Mouse (Mus musculus) stomach, postnatal 0 days (tissue): ENCODE data around the gene A730061H03Rik. TPM values are rescaled to one million over a fixed set of nuclear protein-coding genes. Genes with fewer than 3 reads are reported as not detected.

Experiments used
- ATAC-seq: fragments of 200-750 bp; cut with Nextera tagmentation; 2 replicates; pipeline ENCODE4 v1.8.0; 2017; ENCODE audit not compliant: low FRiP score, low TSS enrichment
- DNase-seq: peaks from one replicate; pipeline ENCODE4 v3.0.0-alpha.2; 2016; ENCODE audit warnings: low spot score
- H3K27ac ChIP-seq: fragments of 300-500 bp; sonication (generic); replicated peaks from 2 replicates; pipeline ENCODE4 v1.5.1; 2014; ENCODE audit warnings: mild to moderate bottlenecking, control low read depth
- H3K27me3 ChIP-seq: fragments of 300-500 bp; sonication (generic); 2 replicates; pipeline ENCODE4 v1.6.1; 2014; ENCODE audit warnings: low read length; ENCODE audit not compliant: control insufficient read depth, insufficient read depth
- H3K36me3 ChIP-seq: fragments of 300-500 bp; sonication (generic); 2 replicates; pipeline ENCODE4 v1.6.1; 2014; ENCODE audit warnings: low read length, mixed read lengths; ENCODE audit not compliant: control insufficient read depth, insufficient read depth
- H3K4me1 ChIP-seq: fragments of 300-500 bp; sonication (generic); replicated peaks from 2 replicates; pipeline ENCODE4 v1.6.1; 2014; ENCODE audit warnings: antibody characterized with exemption; ENCODE audit not compliant: control insufficient read depth, insufficient read depth
- H3K4me2 ChIP-seq: fragments of 300-500 bp; sonication (generic); replicated peaks from 2 replicates; pipeline ENCODE4 v1.6.1; 2014; ENCODE audit warnings: low read depth, mild to moderate bottlenecking, control low read depth, moderate library complexity
- H3K4me3 ChIP-seq: fragments of 300-500 bp; sonication (generic); 2 replicates; pipeline ENCODE4 v1.5.1; 2014; ENCODE audit warnings: low read depth, low read length, control low read depth
- H3K9ac ChIP-seq: fragments of 300-500 bp; sonication (generic); 2 replicates; pipeline ENCODE4 v1.6.1; 2014; ENCODE audit warnings: mild to moderate bottlenecking, low read length, control low read depth, mixed read lengths
- H3K9me3 ChIP-seq: fragments of 300-500 bp; sonication (generic); 2 replicates; pipeline ENCODE4 v1.6.1; 2016; ENCODE audit warnings: low read length; ENCODE audit not compliant: control insufficient read depth
- CTCF ChIP-seq: IDR thresholded peaks from 2 replicates; pipeline ENCODE4 v1.5.1; 2016; ENCODE audit warnings: antibody characterized with exemption, low read depth, mild to moderate bottlenecking, moderate library complexity
- EP300 ChIP-seq: optimal IDR thresholded peaks from 2 replicates; pipeline ENCODE3; 2016; ENCODE audit warnings: antibody characterized with exemption
- whole genome bisulfite sequencing: fragments of 180-500 bp; shearing (Covaris S2); extraction: QIAGEN DNeasy Blood & Tissue Kit; methylation state at CpG from one replicate; pipeline ENCODE4 v1.1.7; 2014; 5-methylcytosine and 5-hydroxymethylcytosine counted together
- polyA plus RNA-seq: library from polyadenylated mRNA; unstranded; fragments of >200 nt; fragmentation: Nextera tagmentation; extraction: Ambion mirVana; gene quantifications from 2 replicates; pipeline ENCODE4 v1.2.1, GENCODE M21; 2015

Gene A730061H03Rik
- polyA plus RNA-seq, 1 experiment from 2014 or later: 0.93 TPM

DNA sequence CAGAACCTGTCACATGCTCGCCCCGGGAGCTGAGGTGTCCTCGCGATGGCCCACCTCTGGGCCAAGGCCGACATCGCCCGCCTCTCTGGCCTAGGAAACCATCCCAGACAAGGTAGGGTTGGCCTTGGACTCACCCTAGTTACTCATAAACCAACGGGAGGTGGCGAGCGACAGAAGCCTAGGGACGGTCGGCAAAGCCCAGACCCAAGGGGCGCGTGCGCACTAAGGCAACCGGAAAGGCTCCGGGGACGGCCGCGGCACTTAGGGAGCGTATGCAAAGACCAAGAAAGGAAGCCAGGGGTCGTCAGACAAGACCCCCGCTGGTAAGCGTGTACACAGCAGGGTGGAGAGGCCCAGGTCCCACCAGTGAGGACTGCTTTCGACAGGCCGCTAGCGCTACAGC lies 406 bp downstream of the A730061H03Rik start, which contains the start of gene Dcaf11:
Gene Dcaf11, plus strand, starts transcription at position 208 of the 403 bp plus-strand sequence.
- Histone ChIP-seq H3K4me2 (peak within 1 kb of the TSS; percentile 65), H3K36me3 (0 out of 2 replicates have a peak, but pooled peaks cover 6% of the 10 kb centered on the region), H3K4me1 (peaks cover 4% of the 10 kb centered on the region; the same call in 1 of the 2 replicates), H3K27ac (peak within 1 kb of the TSS; percentile 99), H3K9ac (peak within 1 kb of the TSS; percentile 82), H3K9me3 (no peaks in the 10 kb centered on the region), H3K4me3 (peak within 1 kb of the TSS; percentile 57), H3K27me3 (no peaks in the 10 kb centered on the region)
- no peak for TF ChIP-seq EP300
- TF ChIP-seq CTCF: peak; percentile 56
- DNase-seq (peak; percentile 94), ATAC-seq (peak; percentile 87)
- under 1% methylated on average over 27 of the region's 27 CpGs for WGBS

DNA sequence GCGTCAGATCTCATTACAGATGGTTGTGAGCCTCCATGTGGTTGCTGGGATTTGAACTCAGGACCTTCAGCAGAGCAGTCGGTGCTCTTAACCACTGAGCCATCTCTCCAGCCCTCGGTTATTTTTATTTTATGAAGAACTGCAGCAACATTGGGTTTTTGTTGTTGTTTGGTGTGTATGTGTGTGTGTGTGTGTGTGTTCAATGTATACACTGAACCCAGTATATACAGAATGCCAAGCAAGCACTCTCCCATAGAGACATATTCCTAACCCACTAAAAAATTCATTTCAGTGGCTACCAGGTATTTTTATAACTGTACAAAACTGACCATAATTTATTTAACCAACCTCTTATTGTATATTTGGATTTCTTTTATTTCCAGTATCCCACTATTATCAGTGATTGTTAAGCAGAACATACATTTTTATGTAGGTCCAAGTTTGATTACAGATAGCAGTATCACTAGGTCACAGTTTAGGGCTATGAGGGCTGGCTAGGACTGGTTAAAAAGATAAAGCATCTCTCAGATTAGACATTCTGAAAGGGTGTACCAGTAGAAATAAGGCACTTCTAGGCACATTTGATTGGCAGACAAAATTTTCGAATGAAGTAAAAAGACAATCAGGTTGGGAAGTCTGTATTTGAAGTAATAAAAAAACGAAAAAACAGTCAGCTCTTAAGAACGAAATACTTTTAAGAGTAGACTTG lies 1.3 kb downstream of the A730061H03Rik start:
- peak; percentile 22 for TF ChIP-seq CTCF
- TF ChIP-seq EP300: no peak
- 0 out of 2 replicates have a peak, but pooled peaks cover 4% of the 10 kb centered on the region for H3K36me3 ChIP-seq
- DNase-seq (no peak), ATAC-seq (no peak)
- no peak overlapping the region for H3K9ac ChIP-seq
- no peaks in the 10 kb centered on the region for H3K9me3 ChIP-seq
- 48% methylated on average over 6 of the region's 6 CpGs for WGBS
- H3K27me3 ChIP-seq: no peaks in the 10 kb centered on the region
- peak overlapping the region; percentile 57 for H3K4me3 ChIP-seq
- peak overlapping the region; percentile 52 for H3K4me2 ChIP-seq
- H3K27ac ChIP-seq: no peak overlapping the region; the same call in 1 of the 2 replicates
- H3K4me1 ChIP-seq: peaks cover 4% of the 10 kb centered on the region; the same call in 1 of the 2 replicates

DNA sequence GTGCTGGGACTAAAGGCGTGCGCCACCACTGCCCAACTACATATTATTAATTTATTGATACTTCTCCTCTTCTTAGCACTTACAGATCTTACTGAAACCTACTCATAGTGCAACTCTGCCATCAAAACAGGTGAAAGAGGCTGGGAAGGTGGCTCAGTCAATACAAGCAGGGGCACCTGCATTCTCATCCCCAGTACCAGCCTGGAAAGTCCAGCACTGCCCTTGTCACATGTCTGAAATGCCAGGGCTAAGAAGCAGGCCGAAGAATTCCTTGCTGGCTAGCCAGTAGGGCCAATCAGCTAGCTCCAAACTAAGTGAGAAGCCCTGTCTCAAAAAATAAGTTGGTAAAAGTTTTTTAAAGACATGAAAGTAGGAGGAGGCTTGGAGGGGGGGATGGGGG lies 2.6 kb downstream of the A730061H03Rik start:
- ATAC-seq (no peak), DNase-seq (no peak)
- 85% methylated on average over 3 of the region's 3 CpGs for WGBS
- H3K27me3 ChIP-seq: no peaks in the 10 kb centered on the region
- 0 out of 2 replicates have a peak overlapping the region, but pooled peaks have one; percentile 31 for H3K9ac ChIP-seq
- no peaks in the 10 kb centered on the region for H3K36me3 ChIP-seq
- H3K27ac ChIP-seq: peak overlapping the region; percentile 18; the same call in 1 of the 2 replicates
- peaks cover 4% of the 10 kb centered on the region; the same call in 1 of the 2 replicates for H3K4me1 ChIP-seq
- TF ChIP-seq EP300 (no peak), CTCF (no peak)
- H3K4me3 ChIP-seq: no peak overlapping the region
- no peaks in the 10 kb centered on the region for H3K9me3 ChIP-seq
- no peak overlapping the region for H3K4me2 ChIP-seq

DNA sequence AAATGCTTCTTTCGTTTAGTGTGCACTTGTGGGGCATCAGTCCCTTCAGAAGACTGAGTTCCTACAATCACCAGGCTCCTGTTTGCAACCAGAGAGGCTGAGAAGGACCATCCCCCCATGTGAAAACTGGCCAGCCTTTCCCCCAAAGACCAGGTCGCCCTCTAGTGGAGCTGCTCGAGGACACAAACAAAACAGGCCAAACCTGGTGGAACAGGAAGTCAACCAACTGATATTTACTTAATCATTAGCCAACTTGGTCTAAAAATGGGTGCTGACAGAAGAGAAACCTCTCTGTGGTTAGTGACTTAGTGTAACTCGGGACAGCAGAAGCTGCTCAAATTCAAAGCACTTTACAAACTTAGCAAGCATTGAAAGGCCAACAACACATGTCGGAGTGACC lies 3.2 kb downstream of the A730061H03Rik start:
- no peaks in the 10 kb centered on the region for H3K27me3 ChIP-seq
- H3K9ac ChIP-seq: no peak overlapping the region
- 11% methylated on average over 5 of the region's 5 CpGs for WGBS
- TF ChIP-seq EP300 (no peak), CTCF (peak; percentile 98)
- peak; percentile 92 for DNase-seq
- no peaks in the 10 kb centered on the region for H3K9me3 ChIP-seq
- peaks cover 4% of the 10 kb centered on the region; the same call in 1 of the 2 replicates for H3K4me1 ChIP-seq
- no peak overlapping the region for H3K4me3 ChIP-seq
- peak overlapping the region; percentile 71 for H3K27ac ChIP-seq
- ATAC-seq: no peak
- no peaks in the 10 kb centered on the region for H3K36me3 ChIP-seq
- H3K4me2 ChIP-seq: no peak overlapping the region

DNA sequence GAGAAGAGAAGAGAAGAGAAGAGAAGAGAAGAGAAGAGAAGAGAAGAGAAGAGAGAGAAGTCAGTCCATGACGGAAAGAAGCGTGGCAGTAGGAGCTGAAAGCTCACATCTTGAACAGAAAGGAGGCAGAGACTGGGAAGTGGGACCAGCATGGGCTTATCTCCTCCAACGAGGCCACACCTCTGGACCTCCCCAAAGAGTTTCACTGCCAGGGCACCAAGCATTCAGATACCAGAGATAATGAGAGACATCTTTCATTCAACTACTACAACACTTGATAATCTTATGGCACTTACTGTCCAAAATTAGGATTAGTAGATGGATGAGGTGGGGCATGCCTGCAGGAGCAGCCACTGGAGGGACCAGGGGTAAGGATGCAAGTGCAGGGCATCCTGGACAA lies 4.4 kb downstream of the A730061H03Rik start:
- no peak overlapping the region for H3K4me3 ChIP-seq
- ATAC-seq (no peak), DNase-seq (no peak)
- H3K4me1 ChIP-seq: no peaks in the 10 kb centered on the region
- H3K27me3 ChIP-seq: no peaks in the 10 kb centered on the region
- H3K27ac ChIP-seq: no peak overlapping the region
- no peak overlapping the region for H3K9ac ChIP-seq
- TF ChIP-seq EP300: no peak
- TF ChIP-seq CTCF: no peak
- H3K9me3 ChIP-seq: no peaks in the 10 kb centered on the region
- no peak overlapping the region for H3K4me2 ChIP-seq
- H3K36me3 ChIP-seq: no peaks in the 10 kb centered on the region
- 79% methylated on average over 3 of the region's 3 CpGs for WGBS

DNA sequence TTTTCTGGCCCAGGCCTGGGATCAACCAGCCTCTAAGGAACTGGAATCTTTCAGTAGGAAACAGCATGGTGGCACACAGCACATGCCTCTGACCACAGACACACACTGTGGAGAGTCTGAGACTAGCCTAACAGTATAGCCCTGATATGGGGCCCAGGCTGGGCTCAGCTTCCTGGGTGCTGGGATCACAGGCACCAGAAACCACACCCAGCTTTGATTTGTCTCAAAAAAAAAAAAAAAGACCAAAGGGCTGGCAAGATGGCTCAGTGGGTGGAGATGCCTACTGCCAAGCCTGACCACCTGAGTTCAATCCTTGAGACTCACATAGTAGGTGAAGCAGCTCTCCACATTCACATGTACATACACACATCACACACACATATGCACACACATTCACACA lies 5.6 kb downstream of the A730061H03Rik start:
- Histone ChIP-seq H3K4me3 (no peak overlapping the region), H3K4me1 (no peaks in the 10 kb centered on the region), H3K36me3 (no peaks in the 10 kb centered on the region), H3K4me2 (no peak overlapping the region), H3K27ac (no peak overlapping the region), H3K9ac (no peak overlapping the region), H3K27me3 (no peaks in the 10 kb centered on the region), H3K9me3 (no peaks in the 10 kb centered on the region)
- ATAC-seq (peak; percentile 58; the same call in 1 of the 2 replicates), DNase-seq (no peak)
- TF ChIP-seq EP300: no peak
- TF ChIP-seq CTCF: no peak
